Mouse (Mus musculus) liver, embryonic 14.5 days (tissue): ENCODE data around the gene Canx. TPM values are rescaled to one million over a fixed set of nuclear protein-coding genes. Genes with fewer than 3 reads are reported as not detected.
A peak's percentile ranks its signal among the peaks of the same experiment; 100 is the strongest.

ENCODE experiments used
- ATAC-seq: fragments of 200-750 bp; cut with Nextera tagmentation; 2 replicates; pipeline ENCODE4 v1.8.0; 2017; ENCODE audit warnings: moderate number of reproducible peaks, mild to moderate bottlenecking, moderate library complexity; ENCODE audit not compliant: insufficient read depth
- DNase-seq, 3 experiments: peaks; one replicate each; pipeline ENCODE4 v3.0.0-alpha.2; 2012 to 2013; ENCODE audit warnings: low read depth in 3 of 3, low spot score in 3 of 3
- H3K27ac ChIP-seq: fragments of 300-500 bp; sonication (generic); 2 replicates; pipeline ENCODE4 v1.5.1; 2014; ENCODE audit warnings: moderate library complexity, mild to moderate bottlenecking, control low read depth, inconsistent platforms
- H3K27me3 ChIP-seq: fragments of 300-500 bp; sonication (generic); 2 replicates; pipeline ENCODE4 v1.6.1; 2014; ENCODE audit warnings: mild to moderate bottlenecking, low read length, moderate library complexity; ENCODE audit not compliant: control insufficient read depth, insufficient read depth
- H3K36me3 ChIP-seq: fragments of 300-500 bp; sonication (generic); replicated peaks from 2 replicates; pipeline ENCODE4 v1.6.1; 2014; ENCODE audit warnings: low read depth; ENCODE audit not compliant: control insufficient read depth, insufficient read depth
- H3K4me1 ChIP-seq, 2 experiments: fragments of 200-500 bp in 1 of 2; fragments of 300-500 bp in 1 of 2; sonication (generic) in 1 of 2; replicated peaks; 2 replicates each; pipeline ENCODE4 v1.6.1; 2012 to 2014; ENCODE audit warnings: antibody characterized with exemption in 1 of 2, inconsistent platforms in 1 of 2, low read length in 1 of 2; ENCODE audit not compliant: control insufficient read depth in 2 of 2, insufficient read depth in 2 of 2
- H3K4me2 ChIP-seq: fragments of 300-500 bp; sonication (generic); 2 replicates; pipeline ENCODE4 v1.6.1; 2014; ENCODE audit warnings: low read depth, mild to moderate bottlenecking, control low read depth, moderate library complexity
- H3K4me3 ChIP-seq, 2 experiments: fragments of 200-500 bp in 1 of 2; fragments of 300-500 bp in 1 of 2; sonication (generic) in 1 of 2; 2 replicates each; pipeline ENCODE4 v1.5.1; 2012 to 2014; ENCODE audit warnings: low read depth in 2 of 2, low read length in 2 of 2, mild to moderate bottlenecking in 2 of 2, control low read depth in 1 of 2, inconsistent platforms in 1 of 2, moderate library complexity in 1 of 2; ENCODE audit not compliant: insufficient read depth in 1 of 2
- H3K9ac ChIP-seq: fragments of 300-500 bp; sonication (generic); replicated peaks from 2 replicates; pipeline ENCODE4 v1.6.1; 2014; ENCODE audit warnings: mild to moderate bottlenecking, control low read depth, moderate library complexity
- H3K9me3 ChIP-seq: fragments of 300-500 bp; sonication (generic); 2 replicates; pipeline ENCODE4 v1.6.1; 2016; ENCODE audit warnings: low read length, mixed read lengths; ENCODE audit not compliant: control insufficient read depth
- CTCF ChIP-seq: IDR thresholded peaks from 2 replicates; pipeline ENCODE4 v1.5.1; 2016; ENCODE audit warnings: antibody characterized with exemption, low read depth, control low read depth
- EP300 ChIP-seq: IDR thresholded peaks from 2 replicates; pipeline ENCODE4 v1.6.1; 2016; ENCODE audit warnings: antibody characterized with exemption, low read depth
- WGBS: fragments of 180-500 bp; shearing (Covaris S2); extraction: QIAGEN DNeasy Blood & Tissue Kit; methylation state at CpG from one replicate; pipeline ENCODE4 v1.1.7; 2014; ENCODE audit not compliant: insufficient replicate concordance; 5-methylcytosine and 5-hydroxymethylcytosine counted together
- polyA plus RNA-seq, 2 experiments: library from polyadenylated mRNA; depleted of rRNA in 1 of 2; stranded (reverse) in 1 of 2; unstranded in 1 of 2; fragments of >200 nt; fragmentation: Nextera tagmentation in 1 of 2; extraction: Ambion mirVana in 1 of 2; gene quantifications; 2 replicates each; pipeline versions ENCODE4 v1.2.1 to v1.2.3; 2012 to 2014

Gene Canx
- polyA plus RNA-seq (2012; rRNA removed) (55.3 and 91.6 TPM in 2 replicates), polyA plus RNA-seq (2014; fragmentation: Nextera tagmentation; extraction: Ambion mirVana) (136 and 143 TPM in 2 replicates)

DNA sequence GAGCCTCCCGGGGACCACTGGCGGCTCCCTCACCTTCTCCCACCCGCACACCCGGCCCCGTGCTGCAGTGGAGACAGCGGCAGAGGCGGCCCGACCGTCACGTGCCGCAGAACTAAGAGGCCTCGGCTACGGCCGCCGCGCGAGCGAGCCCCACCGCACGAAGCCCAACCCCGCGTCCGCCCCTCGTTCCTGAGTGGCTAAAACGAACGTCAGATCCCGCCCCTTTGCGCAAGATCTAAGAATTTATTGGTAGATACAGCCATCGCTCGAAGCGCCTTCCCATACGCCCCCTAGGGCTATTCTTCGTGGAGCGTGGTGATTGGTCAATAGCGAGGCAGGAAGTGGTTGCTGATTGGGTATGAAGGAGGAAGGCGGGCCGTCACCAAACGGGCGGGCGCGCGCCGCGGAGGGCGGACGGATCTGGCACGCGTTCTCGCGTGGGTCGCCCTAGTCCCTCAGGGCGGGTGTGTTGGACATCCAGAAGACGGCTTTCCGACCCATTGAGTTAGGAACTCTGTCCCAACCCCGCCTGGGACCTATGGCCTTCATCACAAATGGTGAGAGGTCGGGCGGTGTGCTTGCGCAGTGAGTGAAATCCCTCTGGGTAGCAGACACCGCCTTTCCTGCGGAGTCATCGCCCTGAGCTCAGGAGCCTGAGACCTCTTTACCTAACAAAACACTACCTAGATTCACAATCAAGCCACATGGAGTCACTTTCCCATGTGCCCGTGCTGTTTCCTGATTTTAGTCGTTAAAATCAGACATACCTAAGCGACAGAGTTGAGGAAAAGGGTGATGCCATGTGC lies at the start of gene Canx:
TSS of gene Canx (minus strand) at position 178 of the 806 bp plus-strand sequence.
- Histone ChIP-seq H3K9me3 (no peaks in the 10 kb centered on the region), H3K4me1 (peaks cover 23 to 24% of the 10 kb centered on the region in 2 experiments), H3K27ac (peak within 1 kb of the TSS; percentile 86), H3K4me3 (peak within 1 kb of the TSS; percentile 91 to 92), H3K36me3 (no peaks in the 10 kb centered on the region; the same call in 1 of the 2 replicates), H3K4me2 (peak within 1 kb of the TSS; percentile 98), H3K9ac (peak within 1 kb of the TSS; percentile 96), H3K27me3 (no peaks in the 10 kb centered on the region)
- peak; percentile 98 to 99 (median 99) for DNase-seq
- TF ChIP-seq CTCF (0 out of 2 replicates have a peak, but pooled peaks have one; percentile 21), EP300 (peak; percentile 49; the same call in 1 of the 2 replicates)
- WGBS: under 1% methylated on average over 64 of the region's 64 CpGs
- ATAC-seq: peak; percentile 94

DNA sequence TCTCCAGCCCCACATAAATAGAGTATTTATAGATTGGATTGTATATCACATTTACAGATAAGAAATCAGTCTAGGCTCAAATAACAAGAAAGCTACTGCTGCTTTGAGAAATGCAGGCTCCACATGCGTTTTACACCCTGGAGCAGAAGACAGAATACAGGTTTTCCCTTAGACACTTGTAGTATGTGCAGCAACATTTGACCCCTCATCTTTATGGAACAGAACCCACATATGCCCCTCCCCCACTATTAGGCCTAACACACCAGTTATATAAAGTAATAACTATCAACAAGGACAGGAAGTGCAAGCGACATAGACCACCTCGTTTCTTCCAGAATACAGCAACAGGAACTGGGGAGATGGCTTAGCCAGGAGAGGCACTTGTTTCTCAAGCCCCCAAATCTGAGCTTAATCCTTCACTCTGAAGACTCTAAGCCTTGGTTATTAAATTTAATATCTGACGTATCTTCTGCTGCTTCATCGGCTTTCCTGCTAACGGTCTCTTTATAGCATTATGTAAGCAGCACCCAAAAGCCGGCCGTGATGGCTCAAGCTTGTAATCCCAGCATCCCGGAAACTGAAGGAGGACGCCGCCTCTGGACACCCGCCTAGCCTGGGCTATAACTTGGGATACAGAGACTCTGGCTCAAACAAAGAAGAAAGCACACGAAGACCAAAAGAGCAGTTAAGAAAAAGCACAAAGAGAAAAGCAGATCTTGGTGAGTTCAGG lies 49.0 kb upstream of the Canx start:
- H3K4me3 ChIP-seq: no peak overlapping the region
- DNase-seq (no peak), ATAC-seq (no peak)
- H3K27ac ChIP-seq: no peak overlapping the region
- peaks cover 13 to 18% of the 10 kb centered on the region in 2 experiments for H3K4me1 ChIP-seq
- no peak overlapping the region for H3K9ac ChIP-seq
- no peaks in the 10 kb centered on the region for H3K27me3 ChIP-seq
- H3K9me3 ChIP-seq: no peaks in the 10 kb centered on the region
- H3K4me2 ChIP-seq: no peak overlapping the region
- H3K36me3 ChIP-seq: peaks cover 5% of the 10 kb centered on the region
- 79% methylated on average over 13 of the region's 13 CpGs for WGBS
- TF ChIP-seq CTCF (no peak), EP300 (no peak)

DNA sequence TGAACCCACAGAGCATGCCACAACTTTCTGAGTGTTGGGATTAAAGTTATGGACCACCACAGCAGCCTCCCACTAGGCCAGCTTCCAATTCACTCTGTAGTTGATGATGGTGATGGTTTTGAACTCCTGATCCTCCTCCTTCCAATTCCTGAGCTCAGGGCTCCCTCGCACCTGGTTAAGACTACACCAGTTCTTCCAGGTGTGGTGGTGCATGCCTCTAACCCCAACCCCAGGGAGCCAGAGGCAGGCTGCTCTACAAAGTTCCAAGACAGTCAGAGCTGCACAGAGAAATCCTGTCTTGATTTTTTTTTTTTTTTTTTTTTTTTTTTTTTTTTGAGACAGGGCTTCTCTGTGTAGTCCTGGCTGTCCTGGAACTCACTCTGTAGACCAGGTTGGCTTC lies 48.1 kb upstream of the Canx start:
- no peaks in the 10 kb centered on the region for H3K27me3 ChIP-seq
- ATAC-seq: no peak
- H3K27ac ChIP-seq: no peak overlapping the region
- H3K4me1 ChIP-seq: peaks cover 9 to 16% of the 10 kb centered on the region in 2 experiments
- no peak for DNase-seq
- no peaks in the 10 kb centered on the region for H3K36me3 ChIP-seq
- H3K4me3 ChIP-seq: no peak overlapping the region
- WGBS: 78% methylated on average over 1 of the region's 1 CpGs
- H3K9me3 ChIP-seq: no peaks in the 10 kb centered on the region
- H3K9ac ChIP-seq: no peak overlapping the region
- no peak for TF ChIP-seq EP300
- TF ChIP-seq CTCF: no peak
- no peak overlapping the region for H3K4me2 ChIP-seq

DNA sequence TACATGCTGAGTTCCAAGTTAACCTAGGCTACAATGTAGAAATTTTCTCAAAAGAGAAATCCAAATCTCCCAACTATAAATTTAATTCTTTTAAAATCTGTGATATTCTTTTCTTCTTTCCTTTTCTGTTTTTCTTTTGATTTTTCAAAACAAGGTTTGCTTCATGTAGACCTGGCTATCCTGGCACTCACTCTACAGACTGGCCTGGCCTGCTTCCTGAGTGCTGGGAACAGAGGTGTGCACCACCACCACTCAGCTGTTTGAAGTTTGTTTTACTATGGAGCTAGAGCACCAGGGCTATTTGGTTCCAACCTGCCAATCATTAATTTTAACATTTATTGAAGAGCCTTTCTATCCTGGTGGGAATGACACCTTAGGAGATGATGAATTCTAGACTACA lies 47.6 kb upstream of the Canx start:
- Histone ChIP-seq H3K4me2 (no peak overlapping the region), H3K27ac (no peak overlapping the region), H3K9ac (no peak overlapping the region), H3K27me3 (no peaks in the 10 kb centered on the region), H3K9me3 (no peaks in the 10 kb centered on the region), H3K36me3 (no peaks in the 10 kb centered on the region), H3K4me3 (no peak overlapping the region), H3K4me1 (peaks cover 9 to 16% of the 10 kb centered on the region in 2 experiments)
- DNase-seq: no peak
- TF ChIP-seq EP300 (no peak), CTCF (no peak)
- ATAC-seq: no peak

- no peak for DNase-seq
- peaks cover 9 to 16% of the 10 kb centered on the region in 2 experiments for H3K4me1 ChIP-seq
- no peak overlapping the region for H3K4me3 ChIP-seq
- TF ChIP-seq CTCF (no peak), EP300 (no peak)
- H3K4me2 ChIP-seq: peak overlapping the region; percentile 80
- no peaks in the 10 kb centered on the region for H3K27me3 ChIP-seq
- H3K9ac ChIP-seq: no peak overlapping the region
- WGBS: 84% methylated on average over 1 of the region's 1 CpGs
- H3K36me3 ChIP-seq: no peaks in the 10 kb centered on the region
- no peak for ATAC-seq
- no peak overlapping the region for H3K27ac ChIP-seq
- no peaks in the 10 kb centered on the region for H3K9me3 ChIP-seq
Observed at GRCm38 (mm10) chr11:50371911-50372310, 46.4 kb upstream of the Canx start.
